Mouse (Mus musculus): Measurements from ENCODE around the gene Scgb1b30. TPM values are rescaled to one million over a fixed set of nuclear protein-coding genes. Genes with fewer than 3 reads are reported as not detected.
"Not testable (repeated sequence)": the region's sequence is repeated elsewhere in the genome, so short reads cannot be mapped to it uniquely, and the experiment has no call there.

Scgb1b30 gene
- polyA plus RNA-seq (2014; fragmentation: Nextera tagmentation; extraction: Ambion mirVana), result not detected in 2 replicates

DNA sequence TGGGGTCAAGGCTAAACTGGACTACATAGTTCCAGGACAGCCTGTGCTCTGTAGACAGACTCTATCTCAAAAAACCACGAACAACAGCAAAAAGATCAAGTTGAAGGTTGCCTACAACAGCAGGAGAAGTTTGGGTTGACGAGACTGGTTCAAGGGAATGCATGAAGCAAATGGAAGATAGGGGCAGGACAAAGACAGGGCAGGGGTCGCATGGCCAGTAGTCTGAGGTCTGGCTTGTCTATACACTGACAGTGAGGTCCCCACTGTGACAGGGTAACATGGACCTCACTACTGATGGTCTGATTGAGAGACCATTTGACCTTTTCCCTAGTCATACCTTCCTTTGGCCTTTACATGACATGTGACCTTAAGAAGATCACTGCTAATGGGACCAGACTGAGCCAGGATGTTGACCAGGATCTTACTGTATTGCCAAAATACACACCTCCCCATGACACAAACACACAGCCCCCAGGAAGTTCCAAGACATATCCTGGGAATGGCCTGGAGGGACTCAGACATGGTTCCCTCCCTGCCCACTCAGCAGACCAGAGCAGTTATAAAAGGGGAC is at the start of gene Scgb1b30:
Scgb1b30 (plus strand) TSS at position 521 of the 571 bp plus-strand sequence.
- ATAC-seq (ENCODE audit: low FRiP score, low TSS enrichment) (no peak), DNase-seq (no peak)
- WGBS, result 82% methylated on average over 3 of the region's 3 CpGs
- Histone ChIP-seq H3K27ac (replicated peaks; ENCODE audit: low read depth, low read length) (no peak within 1 kb of the TSS), H3K4me1 (ENCODE audit: control insufficient read depth, insufficient read depth, low read length) (no peaks in the 10 kb centered on the region), H3K27me3 (ENCODE audit: control insufficient read depth, insufficient read depth, low read length) (no peaks in the 10 kb centered on the region), H3K9me3 (ENCODE audit: control insufficient read depth, low read length) (peaks cover 4% of the 10 kb centered on the region; the same call in 1 of the 2 replicates), H3K9ac (replicated peaks; ENCODE audit: low read length) (no peak within 1 kb of the TSS), H3K4me2 (ENCODE audit: low read length) (no peak within 1 kb of the TSS), H3K4me3 (replicated peaks; ENCODE audit: low read depth, low read length) (no peak within 1 kb of the TSS), H3K36me3 (ENCODE audit: control insufficient read depth, insufficient read depth, low read length) (no peaks in the 10 kb centered on the region)

GRCm38 (mm10) chr7:34068132-34068531 is 27.1 kb upstream of the Scgb1b30 start:
- H3K27ac ChIP-seq (replicated peaks; ENCODE audit: low read depth, low read length); H3K9me3 ChIP-seq (ENCODE audit: control insufficient read depth, low read length); DNase-seq; H3K4me1 ChIP-seq (ENCODE audit: control insufficient read depth, insufficient read depth, low read length); ATAC-seq (ENCODE audit: low FRiP score, low TSS enrichment); H3K4me2 ChIP-seq (ENCODE audit: low read length); H3K27me3 ChIP-seq (ENCODE audit: control insufficient read depth, insufficient read depth, low read length); H3K9ac ChIP-seq (replicated peaks; ENCODE audit: low read length); H3K36me3 ChIP-seq (ENCODE audit: control insufficient read depth, insufficient read depth, low read length); H3K4me3 ChIP-seq (replicated peaks; ENCODE audit: low read depth, low read length): not testable (repeated sequence)
- WGBS, result 80% methylated on average over 5 of the region's 5 CpGs

GRCm38 (mm10) chr7:34100002-34100401 is 4.8 kb downstream of the Scgb1b30 start:
- ATAC-seq (ENCODE audit: low FRiP score, low TSS enrichment), result no peak
- whole genome bisulfite sequencing, result 76% methylated on average over 2 of the region's 2 CpGs

GRCm38 (mm10) chr7:34101276-34101675 is 6.0 kb downstream of the Scgb1b30 start:
- H3K27me3 ChIP-seq (ENCODE audit: control insufficient read depth, insufficient read depth, low read length), result no peaks in the 10 kb centered on the region
- H3K4me3 ChIP-seq (replicated peaks; ENCODE audit: low read depth, low read length), result no peak overlapping the region
- no peak overlapping the region for H3K27ac ChIP-seq (replicated peaks; ENCODE audit: low read depth, low read length)
- no peaks in the 10 kb centered on the region for H3K4me1 ChIP-seq (ENCODE audit: control insufficient read depth, insufficient read depth, low read length)
- H3K4me2 ChIP-seq (ENCODE audit: low read length), result no peak overlapping the region
- DNase-seq, result no peak
- no peaks in the 10 kb centered on the region for H3K36me3 ChIP-seq (ENCODE audit: control insufficient read depth, insufficient read depth, low read length)
- H3K9ac ChIP-seq (replicated peaks; ENCODE audit: low read length), result no peak overlapping the region
- no peak for ATAC-seq (ENCODE audit: low FRiP score, low TSS enrichment)
- H3K9me3 ChIP-seq (ENCODE audit: control insufficient read depth, low read length), result no peaks in the 10 kb centered on the region; the same call in 1 of the 2 replicates

More at GRCm38 (mm10) chr7:34100002-34100401, 4.8 kb downstream of the Scgb1b30 start:
- Histone ChIP-seq H3K27me3 (ENCODE audit: control insufficient read depth, insufficient read depth, low read length) (no peaks in the 10 kb centered on the region), H3K9ac (replicated peaks; ENCODE audit: low read length) (no peak overlapping the region), H3K9me3 (ENCODE audit: control insufficient read depth, low read length) (0 out of 2 replicates have a peak, but pooled peaks cover under 1% of the 10 kb centered on the region), H3K4me2 (ENCODE audit: low read length) (no peak overlapping the region), H3K27ac (replicated peaks; ENCODE audit: low read depth, low read length) (no peak overlapping the region), H3K4me3 (replicated peaks; ENCODE audit: low read depth, low read length) (no peak overlapping the region), H3K4me1 (ENCODE audit: control insufficient read depth, insufficient read depth, low read length) (no peaks in the 10 kb centered on the region), H3K36me3 (ENCODE audit: control insufficient read depth, insufficient read depth, low read length) (no peaks in the 10 kb centered on the region)
- DNase-seq, result no peak

GRCm38 (mm10) chr7:34109190-34109589 is 14.0 kb downstream of the Scgb1b30 start:
- Histone ChIP-seq H3K4me1 (ENCODE audit: control insufficient read depth, insufficient read depth, low read length) (no peaks in the 10 kb centered on the region), H3K4me3 (replicated peaks; ENCODE audit: low read depth, low read length) (no peak overlapping the region), H3K9ac (replicated peaks; ENCODE audit: low read length) (no peak overlapping the region), H3K27me3 (ENCODE audit: control insufficient read depth, insufficient read depth, low read length) (no peaks in the 10 kb centered on the region), H3K4me2 (ENCODE audit: low read length) (no peak overlapping the region), H3K36me3 (ENCODE audit: control insufficient read depth, insufficient read depth, low read length) (peaks cover 21% of the 10 kb centered on the region), H3K9me3 (ENCODE audit: control insufficient read depth, low read length) (no peaks in the 10 kb centered on the region; the same call in 1 of the 2 replicates), H3K27ac (replicated peaks; ENCODE audit: low read depth, low read length) (no peak overlapping the region)
- no peak for ATAC-seq (ENCODE audit: low FRiP score, low TSS enrichment)
- 68% methylated on average over 5 of the region's 5 CpGs for WGBS
- no peak for DNase-seq

DNA sequence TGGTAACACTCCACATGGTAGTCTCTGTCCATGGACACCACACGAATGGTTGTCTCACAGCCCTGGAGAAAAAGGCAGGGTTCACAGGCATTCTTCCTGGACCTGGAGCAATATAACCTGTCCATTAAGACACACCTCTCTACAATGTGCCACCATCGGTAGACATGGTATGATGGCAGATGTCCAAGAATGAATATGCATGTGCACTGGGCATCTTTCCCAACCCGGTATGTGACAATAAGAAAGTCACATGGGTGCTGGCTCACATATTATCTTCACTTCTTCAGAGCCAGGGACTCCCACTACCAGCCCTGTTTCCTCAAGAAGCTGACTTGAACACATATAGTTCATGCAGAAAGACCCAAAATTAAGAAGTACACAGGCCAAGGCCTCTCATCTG is 21.4 kb downstream of the Scgb1b30 start:
- H3K36me3 ChIP-seq (ENCODE audit: control insufficient read depth, insufficient read depth, low read length), result peaks cover 54% of the 10 kb centered on the region
- H3K4me3 ChIP-seq (replicated peaks; ENCODE audit: low read depth, low read length), result no peak overlapping the region

GRCm38 (mm10) chr7:34120636-34121035 is 25.4 kb downstream of the Scgb1b30 start:
- H3K4me2 ChIP-seq (ENCODE audit: low read length); DNase-seq; H3K4me3 ChIP-seq (replicated peaks; ENCODE audit: low read depth, low read length); H3K27me3 ChIP-seq (ENCODE audit: control insufficient read depth, insufficient read depth, low read length); H3K9ac ChIP-seq (replicated peaks; ENCODE audit: low read length); H3K9me3 ChIP-seq (ENCODE audit: control insufficient read depth, low read length); H3K4me1 ChIP-seq (ENCODE audit: control insufficient read depth, insufficient read depth, low read length); ATAC-seq (ENCODE audit: low FRiP score, low TSS enrichment); H3K27ac ChIP-seq (replicated peaks; ENCODE audit: low read depth, low read length): not testable (repeated sequence)
- 35% methylated on average over 1 of the region's 1 CpGs for WGBS
- peaks cover 29% of the 10 kb centered on the region; the same call in 1 of the 2 replicates for H3K36me3 ChIP-seq (ENCODE audit: control insufficient read depth, insufficient read depth, low read length)

More for the DNA sequence above, 21.4 kb downstream of the Scgb1b30 start:
- DNase-seq (peak; percentile 25), ATAC-seq (ENCODE audit: low FRiP score, low TSS enrichment) (no peak)
- Histone ChIP-seq H3K9me3 (ENCODE audit: control insufficient read depth, low read length) (no peaks in the 10 kb centered on the region), H3K9ac (replicated peaks; ENCODE audit: low read length) (no peak overlapping the region), H3K4me2 (ENCODE audit: low read length) (no peak overlapping the region), H3K4me1 (ENCODE audit: control insufficient read depth, insufficient read depth, low read length) (no peaks in the 10 kb centered on the region), H3K27ac (replicated peaks; ENCODE audit: low read depth, low read length) (no peak overlapping the region), H3K27me3 (ENCODE audit: control insufficient read depth, insufficient read depth, low read length) (no peaks in the 10 kb centered on the region)
- 85% methylated on average over 3 of the region's 3 CpGs for WGBS

GRCm38 (mm10) chr7:34122987-34123720 is 27.9 kb downstream of the Scgb1b30 start:
- WGBS, result 85% methylated on average over 6 of the region's 6 CpGs
- Histone ChIP-seq H3K9ac (replicated peaks; ENCODE audit: low read length) (no peak overlapping the region), H3K4me1 (ENCODE audit: control insufficient read depth, insufficient read depth, low read length) (no peaks in the 10 kb centered on the region), H3K27ac (replicated peaks; ENCODE audit: low read depth, low read length) (no peak overlapping the region), H3K9me3 (ENCODE audit: control insufficient read depth, low read length) (no peaks in the 10 kb centered on the region), H3K4me3 (replicated peaks; ENCODE audit: low read depth, low read length) (no peak overlapping the region), H3K4me2 (ENCODE audit: low read length) (no peak overlapping the region), H3K27me3 (ENCODE audit: control insufficient read depth, insufficient read depth, low read length) (no peaks in the 10 kb centered on the region), H3K36me3 (ENCODE audit: control insufficient read depth, insufficient read depth, low read length) (0 out of 2 replicates have a peak, but pooled peaks cover 9% of the 10 kb centered on the region)
- ATAC-seq (ENCODE audit: low FRiP score, low TSS enrichment), result no peak
- peak; percentile 57 for DNase-seq

GRCm38 (mm10) chr7:34125346-34125745 is 30.1 kb downstream of the Scgb1b30 start:
- Histone ChIP-seq H3K36me3 (ENCODE audit: control insufficient read depth, insufficient read depth, low read length) (0 out of 2 replicates have a peak, but pooled peaks cover 4% of the 10 kb centered on the region), H3K9me3 (ENCODE audit: control insufficient read depth, low read length) (no peaks in the 10 kb centered on the region), H3K27me3 (ENCODE audit: control insufficient read depth, insufficient read depth, low read length) (no peaks in the 10 kb centered on the region), H3K9ac (replicated peaks; ENCODE audit: low read length) (no peak overlapping the region), H3K4me3 (replicated peaks; ENCODE audit: low read depth, low read length) (no peak overlapping the region), H3K27ac (replicated peaks; ENCODE audit: low read depth, low read length) (no peak overlapping the region), H3K4me1 (ENCODE audit: control insufficient read depth, insufficient read depth, low read length) (no peaks in the 10 kb centered on the region), H3K4me2 (ENCODE audit: low read length) (no peak overlapping the region)
- 91% methylated on average over 9 of the region's 9 CpGs for WGBS
- no peak for ATAC-seq (ENCODE audit: low FRiP score, low TSS enrichment)
- no peak for DNase-seq

All from midbrain, embryonic 14.5 days (tissue).